Comparison of ENCODE assay signal across 11 mouse cellular contexts in the genomic region with DNA sequence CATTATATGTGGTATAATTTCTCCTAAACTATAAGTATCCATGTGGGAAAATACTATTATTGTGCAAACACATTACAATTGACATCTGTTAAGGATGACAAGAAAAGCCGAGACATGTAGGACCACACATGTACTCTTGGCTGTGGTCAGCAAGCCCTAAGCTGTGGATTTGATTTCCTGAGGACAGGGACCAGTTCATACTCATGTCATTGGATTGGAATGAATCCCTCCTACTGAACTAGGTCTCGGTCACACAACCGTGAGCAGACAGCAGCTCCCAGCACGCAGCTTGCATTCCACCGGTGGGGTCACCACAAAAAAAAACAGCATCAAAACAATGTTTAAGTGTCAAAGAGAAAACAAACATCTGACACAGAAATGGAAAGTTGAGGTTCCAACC.
"Had no signal": no experiment of that assay in that cellular context is flagged by ENCODE, and none has a peak within 500 bp of the region (broad histone marks: within the 10 kb centered on the region; RNA-seq: fewer than 3 reads in every experiment).

No protein-coding gene starts in this region.

- H3K4me2 ChIP-seq: liver, embryonic 13.5 days; midbrain, embryonic 12.5 days; midbrain, embryonic 15.5 days had no signal

- DNase-seq: kidney, adult 18-20 months; kidney, postnatal 14 days; layer of hippocampus, adult 9-11 months; liver, embryonic 13.5 days; lung, adult 2 months; lung, postnatal 14 days; lung, postnatal 4 days; thymus, postnatal 25 days had no signal

- H3K9me3 ChIP-seq: liver, embryonic 13.5 days; midbrain, embryonic 12.5 days; midbrain, embryonic 15.5 days had no signal

- H3K4me1 ChIP-seq: liver, embryonic 13.5 days; midbrain, embryonic 12.5 days; midbrain, embryonic 15.5 days had no signal

- ATAC-seq: midbrain, embryonic 15.5 days had no signal

- H3K36me3 ChIP-seq: liver, embryonic 13.5 days; midbrain, embryonic 12.5 days; midbrain, embryonic 15.5 days had no signal

- H3K4me3 ChIP-seq: layer of hippocampus, adult 2 months; liver, embryonic 13.5 days; midbrain, embryonic 12.5 days; midbrain, embryonic 15.5 days had no signal

- H3K27ac ChIP-seq: layer of hippocampus, adult 2 months; liver, embryonic 13.5 days; midbrain, embryonic 12.5 days; midbrain, embryonic 15.5 days had no signal

- H3K9ac ChIP-seq: liver, embryonic 13.5 days; midbrain, embryonic 12.5 days; midbrain, embryonic 15.5 days had no signal

- H3K27me3 ChIP-seq: liver, embryonic 13.5 days; midbrain, embryonic 12.5 days; midbrain, embryonic 15.5 days had no signal
